Mouse (Mus musculus) G1E (cell line): ENCODE data around the gene Ddx56.

Experiments used
- CTCF ChIP-seq: IDR thresholded peaks from 2 replicates; pipeline ENCODE4 v1.5.1; 2012; ENCODE audit warnings: low read depth, low read length, inconsistent platforms, mixed read lengths
- GATA1 ChIP-seq: IDR thresholded peaks from 2 replicates; pipeline ENCODE4 v1.6.1; 2012; ENCODE audit warnings: borderline replicate concordance, low read length, inconsistent platforms, mixed read lengths
- TAL1 ChIP-seq: conservative IDR thresholded peaks from 2 replicates; pipeline ENCODE4 v1.6.1; 2012; ENCODE audit warnings: low read depth, low read length, inconsistent platforms, mixed read lengths

GRCm38 (mm10) chr11:6252248-6252647, 15.3 kb downstream of the Ddx56 start:
- no peak for TF ChIP-seq CTCF
- no peak for TF ChIP-seq TAL1
- no peak for TF ChIP-seq GATA1
